Mouse (Mus musculus) lung, adult 2 months (tissue): ENCODE results near the gene Snai3.

Source experiments
- CTCF ChIP-seq: fragments of 200-500 bp; IDR thresholded peaks from 2 replicates; pipeline ENCODE4 v1.5.1; 2011; ENCODE audit warnings: mild to moderate bottlenecking, low read length, control low read depth; ENCODE audit not compliant: insufficient read depth
- POLR2A ChIP-seq: fragments of 200-500 bp; IDR thresholded peaks from 2 replicates; pipeline ENCODE4 v1.6.1; 2011; ENCODE audit warnings: low read depth, mild to moderate bottlenecking, control low read depth, low read length, borderline replicate concordance; ENCODE audit errors: extremely low read depth

DNA sequence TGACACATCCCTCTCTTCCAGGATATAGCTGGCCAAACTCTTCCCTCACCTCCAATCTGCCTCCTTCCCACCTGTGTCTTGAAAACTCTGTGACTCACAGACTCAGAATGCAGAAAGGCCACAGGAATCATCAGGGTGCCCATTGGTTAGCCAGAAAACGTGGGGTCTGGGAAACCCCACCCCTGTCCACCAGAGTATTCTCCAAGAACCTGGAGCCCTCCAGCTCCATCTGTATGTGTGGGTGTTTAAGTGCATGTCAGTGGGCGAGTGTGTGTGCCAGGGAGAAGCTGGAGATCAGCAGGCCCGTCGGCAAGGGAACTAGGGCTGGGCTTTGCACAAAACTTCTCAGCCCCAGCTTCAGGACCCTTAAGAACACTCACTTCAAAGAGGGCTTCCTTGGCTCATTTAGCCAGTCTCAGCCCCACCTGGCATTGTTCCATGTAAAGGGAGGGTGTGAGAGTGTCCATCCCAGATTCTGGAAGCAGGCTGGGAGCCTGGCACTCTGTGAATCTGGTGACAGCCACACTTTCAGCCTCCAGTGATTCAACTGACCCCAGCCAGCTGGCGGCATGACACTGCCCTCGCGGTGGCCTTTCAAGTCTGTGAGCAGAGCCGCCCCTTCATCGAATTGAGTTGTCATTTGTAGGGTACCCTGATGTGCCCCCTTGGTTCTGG, 40.5 kb downstream of the Snai3 start:
- no peak for TF ChIP-seq POLR2A
- no peak for TF ChIP-seq CTCF
